Mouse (Mus musculus) olfactory bulb, adult 2 months (tissue): ENCODE measurements at regions not wholly inside any gene's neighbourhood (a gene's known extent, or its start where the extent isn't known, plus 50 kb on each side); places are given as distances from the start of the nearest gene placed in this dataset.

Experiments
- H3K27ac ChIP-seq: fragments of 200-500 bp; 2 replicates; pipeline ENCODE4 v1.5.1; 2012; ENCODE audit warnings: low read depth, low read length; ENCODE audit not compliant: insufficient read depth
- H3K4me1 ChIP-seq: fragments of 200-500 bp; 2 replicates; pipeline ENCODE4 v1.6.1; 2012; ENCODE audit warnings: low read length; ENCODE audit not compliant: control insufficient read depth, insufficient read depth
- H3K4me3 ChIP-seq: fragments of 200-500 bp; 2 replicates; pipeline ENCODE4 v1.5.1; 2012; ENCODE audit warnings: mild to moderate bottlenecking, low read depth, low read length, moderate library complexity; ENCODE audit not compliant: insufficient read depth
- CTCF ChIP-seq: fragments of 200-500 bp; IDR thresholded peaks from 2 replicates; pipeline ENCODE4 v1.5.1; 2012; ENCODE audit warnings: low read depth, mild to moderate bottlenecking, low read length, moderate library complexity; ENCODE audit not compliant: insufficient read depth
- POLR2A ChIP-seq: fragments of 200-500 bp; IDR thresholded peaks from 2 replicates; pipeline ENCODE4 v1.6.1; 2012; ENCODE audit warnings: mild to moderate bottlenecking, low read depth, low read length, moderate library complexity; ENCODE audit not compliant: insufficient read depth
- WGBS: fragments of 180-500 bp; shearing (Covaris S2); methylation state at CpG from one replicate; pipeline ENCODE4 v1.1.7; 2018; 5-methylcytosine and 5-hydroxymethylcytosine counted together

GRCm38 (mm10) chr1:73807206-73807605 lies 317.0 kb downstream of the Tns1 start:
- whole genome bisulfite sequencing: 83% methylated on average over 3 of the region's 3 CpGs
- no peak overlapping the region for H3K27ac ChIP-seq
- no peak for TF ChIP-seq CTCF
- no peak for TF ChIP-seq POLR2A
- H3K4me3 ChIP-seq: no peak overlapping the region
- no peaks in the 10 kb centered on the region for H3K4me1 ChIP-seq

- TF ChIP-seq POLR2A (no peak), CTCF (no peak)
- no peak overlapping the region for H3K27ac ChIP-seq
- no peak overlapping the region for H3K4me3 ChIP-seq
- H3K4me1 ChIP-seq: no peaks in the 10 kb centered on the region
- 93% methylated on average over 9 of the region's 9 CpGs for WGBS
These were observed 319.1 kb downstream of the Tns1 start for GRCm38 (mm10) chr1:73805156-73805555.

GRCm38 (mm10) chr1:73799996-73800395 lies 324.3 kb downstream of the Tns1 start:
- H3K27ac ChIP-seq: no peak overlapping the region
- H3K4me3 ChIP-seq: no peak overlapping the region
- TF ChIP-seq POLR2A: no peak
- no peak for TF ChIP-seq CTCF
- peaks cover 4% of the 10 kb centered on the region for H3K4me1 ChIP-seq
- 70% methylated on average over 1 of the region's 1 CpGs for WGBS

GRCm38 (mm10) chr1:73799246-73799645 lies 325.0 kb downstream of the Tns1 start:
- Histone ChIP-seq H3K4me3 (no peak overlapping the region), H3K4me1 (peaks cover 4% of the 10 kb centered on the region)
- TF ChIP-seq CTCF (no peak), POLR2A (no peak)

GRCm38 (mm10) chr1:73797858-73798257 lies 326.4 kb downstream of the Tns1 start:
- H3K4me1 ChIP-seq: peaks cover 4% of the 10 kb centered on the region
- H3K4me3 ChIP-seq: no peak overlapping the region
- H3K27ac ChIP-seq: no peak overlapping the region
- 82% methylated on average over 2 of the region's 2 CpGs for WGBS
- no peak for TF ChIP-seq POLR2A
- no peak for TF ChIP-seq CTCF

More at GRCm38 (mm10) chr1:73799246-73799645, 325.0 kb downstream of the Tns1 start:
- 39% methylated on average over 8 of the region's 8 CpGs for WGBS
- 0 out of 2 replicates have a peak overlapping the region, but pooled peaks have one; percentile 10 for H3K27ac ChIP-seq

DNA sequence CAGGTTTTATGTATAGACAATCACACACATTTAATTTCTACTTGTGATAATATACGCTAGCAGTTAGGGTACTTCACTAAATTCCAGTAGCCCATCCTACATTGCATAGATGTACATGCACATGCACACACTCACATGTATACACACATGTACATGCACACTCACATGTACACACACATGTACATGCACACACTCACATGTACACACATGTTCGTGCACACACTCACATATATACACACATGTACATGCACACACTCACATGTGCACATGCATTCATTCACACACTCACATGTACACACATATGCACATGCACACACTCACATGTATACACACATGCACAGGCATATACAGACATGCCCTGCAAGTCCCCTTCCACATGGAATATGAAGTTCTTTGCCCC lies 326.8 kb downstream of the Tns1 start:
- TF ChIP-seq POLR2A: no peak
- Histone ChIP-seq H3K4me1 (peaks cover 4% of the 10 kb centered on the region), H3K27ac (no peak overlapping the region), H3K4me3 (no peak overlapping the region)
- 97% methylated on average over 2 of the region's 2 CpGs for WGBS

GRCm38 (mm10) chr1:73793871-73794270 lies 330.4 kb downstream of the Tns1 start:
- Histone ChIP-seq H3K27ac (no peak overlapping the region), H3K4me3 (no peak overlapping the region), H3K4me1 (no peaks in the 10 kb centered on the region)
- TF ChIP-seq POLR2A (no peak), CTCF (no peak)
- WGBS: 92% methylated on average over 4 of the region's 4 CpGs

DNA sequence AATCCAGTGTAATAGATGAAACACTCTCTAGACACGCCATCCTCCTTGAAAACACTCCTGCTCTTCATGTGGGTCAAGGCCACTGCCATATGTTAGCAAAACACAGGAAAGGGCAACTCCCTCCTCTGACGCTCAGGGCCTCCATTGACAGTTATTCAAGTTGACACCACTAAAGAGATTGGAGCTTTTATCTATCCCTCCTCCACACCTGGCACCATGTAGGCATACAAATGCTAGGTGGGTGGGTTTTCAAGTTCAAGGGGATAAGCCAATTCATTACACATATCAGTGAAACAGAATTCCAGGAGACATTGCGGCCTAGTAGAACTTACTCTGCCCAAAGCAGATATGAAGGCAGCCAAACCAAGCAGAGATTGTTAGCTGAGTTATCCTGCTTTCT lies 331.0 kb downstream of the Tns1 start:
- H3K4me1 ChIP-seq: no peaks in the 10 kb centered on the region
- H3K27ac ChIP-seq: no peak overlapping the region
- WGBS: 95% methylated on average over 3 of the region's 3 CpGs
- TF ChIP-seq POLR2A: no peak
- no peak for TF ChIP-seq CTCF
- no peak overlapping the region for H3K4me3 ChIP-seq

GRCm38 (mm10) chr1:73792311-73792710 lies 331.9 kb downstream of the Tns1 start:
- TF ChIP-seq CTCF (no peak), POLR2A (no peak)
- Histone ChIP-seq H3K4me1 (no peaks in the 10 kb centered on the region), H3K4me3 (no peak overlapping the region), H3K27ac (no peak overlapping the region)
- WGBS: 94% methylated on average over 5 of the region's 5 CpGs

- no peak overlapping the region for H3K27ac ChIP-seq
- H3K4me3 ChIP-seq: no peak overlapping the region
- no peak for TF ChIP-seq POLR2A
- TF ChIP-seq CTCF: no peak
- WGBS: 54% methylated on average over 2 of the region's 2 CpGs
- H3K4me1 ChIP-seq: no peaks in the 10 kb centered on the region
These were observed 336.6 kb downstream of the Tns1 start for GRCm38 (mm10) chr1:73787666-73788065.
